ENCODE assay signal across 13 mouse cellular contexts in genomic region chr17:56551841-56552581, GRCm38 (mm10). TPM values are rescaled to one million over a fixed set of nuclear protein-coding genes. Genes with fewer than 3 reads are reported as not detected.
A peak's percentile ranks its signal among the peaks of the same experiment; 100 is the strongest.
DNase-seq lines count a peak whose midpoint lies in the region; ATAC-seq lines count a peak whose summit lies in the region.
"Had no signal": no experiment of that assay in that cellular context is flagged by ENCODE, and none has a peak within 500 bp of the region (broad histone marks: within the 10 kb centered on the region; RNA-seq: fewer than 3 reads in every experiment).

No protein-coding gene starts in this region.

- WGBS in hindbrain, embryonic 16.5 days: 26% methylated on average over 6 of the region's 6 CpGs
- WGBS in stomach, embryonic 16.5 days: 85% methylated on average over 6 of the region's 6 CpGs

- DNase-seq in cerebellum, adult 9-11 months: peak; percentile 27
- no peak for DNase-seq in cerebellum, postnatal 10 days
- DNase-seq in right cerebral cortex, postnatal 4 days: peak; percentile 33
- no peak for DNase-seq in right cerebral cortex, postnatal 25 days
- DNase-seq in heart, postnatal 36 days: no peak

- intact Hi-C loops in heart, postnatal 36 days (cut with DNase I): loop anchor here (2.0 to 5.0 kb wide), 2 partner anchors 117 to 125 kb away; no protein-coding TSS in a partner anchor

- H3K9ac ChIP-seq in hindbrain, embryonic 16.5 days (ENCODE audit: low read depth, low read length): no peak overlapping the region
- no peak overlapping the region for H3K9ac ChIP-seq in stomach, embryonic 16.5 days (ENCODE audit: low read length)
- H3K9ac ChIP-seq: liver, embryonic 15.5 days had no signal

- no peak overlapping the region for H3K4me2 ChIP-seq in hindbrain, embryonic 16.5 days (ENCODE audit: low read length)
- no peak overlapping the region for H3K4me2 ChIP-seq in stomach, embryonic 16.5 days (ENCODE audit: low read depth, low read length)
- H3K4me2 ChIP-seq: liver, embryonic 15.5 days had no signal

- H3K4me1 ChIP-seq in hindbrain, embryonic 16.5 days (ENCODE audit: control insufficient read depth, insufficient read depth, low read depth, low read length): peaks cover 20% of the 10 kb centered on the region
- peaks cover 5% of the 10 kb centered on the region; the same call in 1 of the 2 replicates for H3K4me1 ChIP-seq in stomach, embryonic 16.5 days (ENCODE audit: control insufficient read depth, insufficient read depth, low read length)
- H3K4me1 ChIP-seq: liver, embryonic 15.5 days had no signal

- peak overlapping the region; percentile 45 for H3K27ac ChIP-seq in hindbrain, embryonic 16.5 days (ENCODE audit: low read depth, low read length)
- H3K27ac ChIP-seq in stomach, embryonic 16.5 days (ENCODE audit: low read length): peak overlapping the region; percentile 67; the same call in 1 of the 2 replicates
- H3K27ac ChIP-seq: liver, embryonic 15.5 days had no signal

- H3K4me3 ChIP-seq in hindbrain, embryonic 16.5 days (ENCODE audit: low read length): no peak overlapping the region
- no peak overlapping the region for H3K4me3 ChIP-seq in stomach, embryonic 16.5 days (replicated peaks; ENCODE audit: low read length)
- H3K4me3 ChIP-seq: liver, embryonic 15.5 days had no signal

- no peaks in the 10 kb centered on the region for H3K9me3 ChIP-seq in hindbrain, embryonic 16.5 days (ENCODE audit: control insufficient read depth, low read length)
- no peaks in the 10 kb centered on the region for H3K9me3 ChIP-seq in stomach, embryonic 16.5 days (replicated peaks; ENCODE audit: control insufficient read depth, low read length)
- H3K9me3 ChIP-seq: liver, embryonic 15.5 days had no signal

- no peaks in the 10 kb centered on the region for H3K36me3 ChIP-seq in hindbrain, embryonic 16.5 days (ENCODE audit: control insufficient read depth, insufficient read depth, low read length)
- H3K36me3 ChIP-seq in stomach, embryonic 16.5 days (ENCODE audit: control insufficient read depth, insufficient read depth, low read length): no peaks in the 10 kb centered on the region
- H3K36me3 ChIP-seq: liver, embryonic 15.5 days had no signal

- peak; percentile 84 for ATAC-seq in hindbrain, embryonic 16.5 days
- no peak for ATAC-seq in stomach, embryonic 16.5 days (ENCODE audit: insufficient read depth, low FRiP score)
- ATAC-seq in activated CD4-positive, CD25-positive, alpha-beta regulatory T cell, adult 4 months: no peak

- H3K27me3 ChIP-seq in hindbrain, embryonic 16.5 days (replicated peaks; ENCODE audit: control insufficient read depth, insufficient read depth, low read length): no peaks in the 10 kb centered on the region
- H3K27me3 ChIP-seq in stomach, embryonic 16.5 days (ENCODE audit: control insufficient read depth, insufficient read depth, low read length): no peaks in the 10 kb centered on the region
- H3K27me3 ChIP-seq: liver, embryonic 15.5 days; Patski had no signal

RNA-seq across cellular contexts. Expression of gene Gm20219, which starts 2.2 kb away (rescaled TPM):
- polyA plus RNA-seq in hindbrain, embryonic 16.5 days (2015; fragmentation: Nextera tagmentation; extraction: Ambion mirVana): 0.95 and 1.1 TPM in 2 replicates
- 17.5 and 21.3 TPM in 2 replicates for polyA plus RNA-seq in stomach, embryonic 16.5 days (2015; fragmentation: Nextera tagmentation; extraction: Ambion mirVana)
- polyA plus RNA-seq in activated CD4-positive, CD25-positive, alpha-beta regulatory T cell, adult 4 months (2017; shearing (Covaris generic)): 1 to 10 TPM; 1.4 to 2.4 TPM
- under 1 TPM in 1 of 2 experiments, not detected in 1; 0.22 TPM for total RNA-seq in heart, postnatal 36 days (2021)

RNA-seq across cellular contexts. Expression of gene Safb2, which starts 32.4 kb away (rescaled TPM):
- 56.7 and 66.1 TPM in 2 replicates for polyA plus RNA-seq in hindbrain, embryonic 16.5 days (2015; fragmentation: Nextera tagmentation; extraction: Ambion mirVana)
- polyA plus RNA-seq in stomach, embryonic 16.5 days (2015; fragmentation: Nextera tagmentation; extraction: Ambion mirVana): 55.0 and 59.9 TPM in 2 replicates
- 10 to 100 TPM; 39.6 to 40.2 TPM for polyA plus RNA-seq in activated CD4-positive, CD25-positive, alpha-beta regulatory T cell, adult 4 months (2017; shearing (Covaris generic))
- 10 to 100 TPM; 41.4 to 48.5 TPM for total RNA-seq in heart, postnatal 36 days (2021)

RNA-seq across cellular contexts. Expression of gene Safb, which starts 32.6 kb away (rescaled TPM):
- 95.5 and 109 TPM in 2 replicates for polyA plus RNA-seq in hindbrain, embryonic 16.5 days (2015; fragmentation: Nextera tagmentation; extraction: Ambion mirVana)
- polyA plus RNA-seq in stomach, embryonic 16.5 days (2015; fragmentation: Nextera tagmentation; extraction: Ambion mirVana): 78.9 and 88.5 TPM in 2 replicates
- 10 to 100 TPM; 34.0 to 45.4 TPM for polyA plus RNA-seq in activated CD4-positive, CD25-positive, alpha-beta regulatory T cell, adult 4 months (2017; shearing (Covaris generic))
- total RNA-seq in heart, postnatal 36 days (2021): 10 to 100 TPM; 55.1 to 65.8 TPM

RNA-seq across cellular contexts. Expression of gene Znrf4, which starts 39.8 kb away (rescaled TPM):
- not detected in 2 replicates for polyA plus RNA-seq in hindbrain, embryonic 16.5 days (2015; fragmentation: Nextera tagmentation; extraction: Ambion mirVana)
- polyA plus RNA-seq in stomach, embryonic 16.5 days (2015; fragmentation: Nextera tagmentation; extraction: Ambion mirVana): not detected in 2 replicates
- polyA plus RNA-seq in activated CD4-positive, CD25-positive, alpha-beta regulatory T cell, adult 4 months (2017; shearing (Covaris generic)): not detected
- not detected for total RNA-seq in heart, postnatal 36 days (2021)
- total RNA-seq: gastrocnemius, postnatal 4 days; layer of hippocampus, postnatal 14 days had no signal
- polyA plus RNA-seq: intestine, embryonic 14.5 days; liver, embryonic 15.5 days; Patski had no signal

RNA-seq across cellular contexts. Expression of gene 2410015M20Rik, which starts 57.6 kb away (rescaled TPM):
- polyA plus RNA-seq in hindbrain, embryonic 16.5 days (2015; fragmentation: Nextera tagmentation; extraction: Ambion mirVana): 186 and 221 TPM in 2 replicates
- polyA plus RNA-seq in stomach, embryonic 16.5 days (2015; fragmentation: Nextera tagmentation; extraction: Ambion mirVana): 240 and 266 TPM in 2 replicates
- 100 to 1,000 TPM; 272 to 317 TPM for polyA plus RNA-seq in activated CD4-positive, CD25-positive, alpha-beta regulatory T cell, adult 4 months (2017; shearing (Covaris generic))
- 100 to 1,000 TPM; 342 to 346 TPM for total RNA-seq in heart, postnatal 36 days (2021)

Comparison
In these comparisons a context has a peak if more than half of its experiments do, and no peak if none do; other contexts are left out.
1. DNase-seq: peak in cerebellum, adult 9-11 months (single experiment) and right cerebral cortex, postnatal 4 days (single experiment); none in cerebellum, postnatal 10 days (0 of 2), right cerebral cortex, postnatal 25 days (single experiment) and heart, postnatal 36 days (0 of 2).